Mouse (Mus musculus): Measurements from ENCODE around the gene Slc36a3. TPM values are rescaled to one million over a fixed set of nuclear protein-coding genes. Genes with fewer than 3 reads are reported as not detected.

Gene Slc36a3
- polyA plus RNA-seq, 1 experiment from 2014 or later = not detected

- no peaks in the 10 kb centered on the region; the same call in 1 of the 2 replicates for H3K36me3 ChIP-seq (ENCODE audit: control insufficient read depth, insufficient read depth, low read length)
- no peak overlapping the region for H3K4me2 ChIP-seq (ENCODE audit: low read depth, severe bottlenecking)
- DNase-seq (ENCODE audit: low spot score) = no peak
- WGBS = 80% methylated on average over 7 of the region's 7 CpGs
- H3K4me3 ChIP-seq (ENCODE audit: low read depth, low read length) = no peak overlapping the region
- ATAC-seq (ENCODE audit: insufficient number of reproducible peaks, low FRiP score, low TSS enrichment, low read depth) = no peak
- H3K9ac ChIP-seq (ENCODE audit: low read length) = no peak overlapping the region
- H3K27me3 ChIP-seq (ENCODE audit: control insufficient read depth, insufficient read depth, low read length) = no peaks in the 10 kb centered on the region
- no peaks in the 10 kb centered on the region for H3K4me1 ChIP-seq (ENCODE audit: control insufficient read depth, insufficient read depth, low read length)
- no peak overlapping the region for H3K27ac ChIP-seq (replicated peaks; ENCODE audit: low read depth, low read length)
- no peaks in the 10 kb centered on the region for H3K9me3 ChIP-seq (ENCODE audit: control insufficient read depth, low read length)
Measured at GRCm38 (mm10) chr11:55110566-55111169, 40.8 kb downstream of the Slc36a3 start.

- no peak overlapping the region for H3K4me3 ChIP-seq (ENCODE audit: low read depth, low read length)
- no peak overlapping the region for H3K27ac ChIP-seq (replicated peaks; ENCODE audit: low read depth, low read length)
- no peaks in the 10 kb centered on the region for H3K4me1 ChIP-seq (ENCODE audit: control insufficient read depth, insufficient read depth, low read length)
- no peaks in the 10 kb centered on the region; the same call in 1 of the 2 replicates for H3K36me3 ChIP-seq (ENCODE audit: control insufficient read depth, insufficient read depth, low read length)
- DNase-seq (ENCODE audit: low spot score) (no peak), ATAC-seq (ENCODE audit: insufficient number of reproducible peaks, low FRiP score, low TSS enrichment, low read depth) (no peak)
- H3K4me2 ChIP-seq (ENCODE audit: low read depth, severe bottlenecking) = no peak overlapping the region
- no peaks in the 10 kb centered on the region for H3K9me3 ChIP-seq (ENCODE audit: control insufficient read depth, low read length)
- 92% methylated on average over 7 of the region's 7 CpGs for WGBS
- H3K9ac ChIP-seq (ENCODE audit: low read length) = no peak overlapping the region
- H3K27me3 ChIP-seq (ENCODE audit: control insufficient read depth, insufficient read depth, low read length) = no peaks in the 10 kb centered on the region
Measured at GRCm38 (mm10) chr11:55109521-55110300, 41.8 kb downstream of the Slc36a3 start.

- Histone ChIP-seq H3K4me2 (ENCODE audit: low read depth, severe bottlenecking) (no peak overlapping the region), H3K4me3 (ENCODE audit: low read depth, low read length) (no peak overlapping the region), H3K27me3 (ENCODE audit: control insufficient read depth, insufficient read depth, low read length) (no peaks in the 10 kb centered on the region), H3K27ac (replicated peaks; ENCODE audit: low read depth, low read length) (no peak overlapping the region), H3K9ac (ENCODE audit: low read length) (no peak overlapping the region), H3K4me1 (ENCODE audit: control insufficient read depth, insufficient read depth, low read length) (no peaks in the 10 kb centered on the region), H3K36me3 (ENCODE audit: control insufficient read depth, insufficient read depth, low read length) (no peaks in the 10 kb centered on the region; the same call in 1 of the 2 replicates), H3K9me3 (ENCODE audit: control insufficient read depth, low read length) (no peaks in the 10 kb centered on the region)
- ATAC-seq (ENCODE audit: insufficient number of reproducible peaks, low FRiP score, low TSS enrichment, low read depth) (no peak), DNase-seq (ENCODE audit: low spot score) (no peak)
- 83% methylated on average over 1 of the region's 1 CpGs for WGBS
Measured at GRCm38 (mm10) chr11:55106636-55107035, 44.9 kb downstream of the Slc36a3 start.

- Histone ChIP-seq H3K4me1 (ENCODE audit: control insufficient read depth, insufficient read depth, low read length) (no peaks in the 10 kb centered on the region), H3K36me3 (ENCODE audit: control insufficient read depth, insufficient read depth, low read length) (no peaks in the 10 kb centered on the region; the same call in 1 of the 2 replicates), H3K27me3 (ENCODE audit: control insufficient read depth, insufficient read depth, low read length) (no peaks in the 10 kb centered on the region), H3K4me2 (ENCODE audit: low read depth, severe bottlenecking) (no peak overlapping the region), H3K9me3 (ENCODE audit: control insufficient read depth, low read length) (no peaks in the 10 kb centered on the region), H3K4me3 (ENCODE audit: low read depth, low read length) (no peak overlapping the region), H3K27ac (replicated peaks; ENCODE audit: low read depth, low read length) (no peak overlapping the region), H3K9ac (ENCODE audit: low read length) (no peak overlapping the region)
- WGBS = 84% methylated on average over 4 of the region's 4 CpGs
- ATAC-seq (ENCODE audit: insufficient number of reproducible peaks, low FRiP score, low TSS enrichment, low read depth) = no peak
- no peak for DNase-seq (ENCODE audit: low spot score)
Measured at GRCm38 (mm10) chr11:55105389-55105788, 46.1 kb downstream of the Slc36a3 start.

GRCm38 (mm10) chr11:55103229-55103628 lies 48.3 kb downstream of the Slc36a3 start:
- WGBS = 91% methylated on average over 3 of the region's 3 CpGs
- H3K27me3 ChIP-seq (ENCODE audit: control insufficient read depth, insufficient read depth, low read length) = no peaks in the 10 kb centered on the region
- H3K36me3 ChIP-seq (ENCODE audit: control insufficient read depth, insufficient read depth, low read length) = no peaks in the 10 kb centered on the region
- H3K27ac ChIP-seq (replicated peaks; ENCODE audit: low read depth, low read length) = no peak overlapping the region
- ATAC-seq (ENCODE audit: insufficient number of reproducible peaks, low FRiP score, low TSS enrichment, low read depth) (no peak), DNase-seq (ENCODE audit: low spot score) (no peak)
- H3K4me2 ChIP-seq (ENCODE audit: low read depth, severe bottlenecking) = no peak overlapping the region
- no peaks in the 10 kb centered on the region for H3K9me3 ChIP-seq (ENCODE audit: control insufficient read depth, low read length)
- no peak overlapping the region for H3K4me3 ChIP-seq (ENCODE audit: low read depth, low read length)
- H3K4me1 ChIP-seq (ENCODE audit: control insufficient read depth, insufficient read depth, low read length) = no peaks in the 10 kb centered on the region
- H3K9ac ChIP-seq (ENCODE audit: low read length) = no peak overlapping the region

GRCm38 (mm10) chr11:55102015-55102414 lies 49.5 kb downstream of the Slc36a3 start:
- Histone ChIP-seq H3K27me3 (ENCODE audit: control insufficient read depth, insufficient read depth, low read length) (no peaks in the 10 kb centered on the region), H3K4me1 (ENCODE audit: control insufficient read depth, insufficient read depth, low read length) (0 out of 2 replicates have a peak, but pooled peaks cover 2% of the 10 kb centered on the region), H3K36me3 (ENCODE audit: control insufficient read depth, insufficient read depth, low read length) (no peaks in the 10 kb centered on the region), H3K4me3 (ENCODE audit: low read depth, low read length) (no peak overlapping the region), H3K9ac (ENCODE audit: low read length) (no peak overlapping the region), H3K9me3 (ENCODE audit: control insufficient read depth, low read length) (no peaks in the 10 kb centered on the region), H3K4me2 (ENCODE audit: low read depth, severe bottlenecking) (no peak overlapping the region), H3K27ac (replicated peaks; ENCODE audit: low read depth, low read length) (no peak overlapping the region)
- ATAC-seq (ENCODE audit: insufficient number of reproducible peaks, low FRiP score, low TSS enrichment, low read depth) (no peak), DNase-seq (ENCODE audit: low spot score) (no peak)
- WGBS = 86% methylated on average over 3 of the region's 3 CpGs

- DNase-seq (ENCODE audit: low spot score) (no peak), ATAC-seq (ENCODE audit: insufficient number of reproducible peaks, low FRiP score, low TSS enrichment, low read depth) (no peak)
- H3K27me3 ChIP-seq (ENCODE audit: control insufficient read depth, insufficient read depth, low read length) = no peaks in the 10 kb centered on the region
- H3K4me3 ChIP-seq (ENCODE audit: low read depth, low read length) = no peak overlapping the region
- 0 out of 2 replicates have a peak, but pooled peaks cover 2% of the 10 kb centered on the region for H3K4me1 ChIP-seq (ENCODE audit: control insufficient read depth, insufficient read depth, low read length)
- WGBS = 51% methylated on average over 4 of the region's 4 CpGs
- no peaks in the 10 kb centered on the region for H3K9me3 ChIP-seq (ENCODE audit: control insufficient read depth, low read length)
- no peaks in the 10 kb centered on the region for H3K36me3 ChIP-seq (ENCODE audit: control insufficient read depth, insufficient read depth, low read length)
- H3K27ac ChIP-seq (replicated peaks; ENCODE audit: low read depth, low read length) = no peak overlapping the region
- H3K9ac ChIP-seq (ENCODE audit: low read length) = no peak overlapping the region
- H3K4me2 ChIP-seq (ENCODE audit: low read depth, severe bottlenecking) = no peak overlapping the region
Measured at GRCm38 (mm10) chr11:55099868-55100267, 51.6 kb downstream of the Slc36a3 start.

- Histone ChIP-seq H3K4me2 (ENCODE audit: low read depth, severe bottlenecking) (no peak overlapping the region), H3K4me1 (ENCODE audit: control insufficient read depth, insufficient read depth, low read length) (0 out of 2 replicates have a peak, but pooled peaks cover 2% of the 10 kb centered on the region), H3K27ac (replicated peaks; ENCODE audit: low read depth, low read length) (no peak overlapping the region), H3K4me3 (ENCODE audit: low read depth, low read length) (no peak overlapping the region), H3K36me3 (ENCODE audit: control insufficient read depth, insufficient read depth, low read length) (no peaks in the 10 kb centered on the region), H3K9ac (ENCODE audit: low read length) (no peak overlapping the region), H3K9me3 (ENCODE audit: control insufficient read depth, low read length) (no peaks in the 10 kb centered on the region), H3K27me3 (ENCODE audit: control insufficient read depth, insufficient read depth, low read length) (no peaks in the 10 kb centered on the region)
- ATAC-seq (ENCODE audit: insufficient number of reproducible peaks, low FRiP score, low TSS enrichment, low read depth) = no peak
- DNase-seq (ENCODE audit: low spot score) = no peak
- WGBS = 90% methylated on average over 8 of the region's 8 CpGs
Measured at GRCm38 (mm10) chr11:55099019-55099771, 52.3 kb downstream of the Slc36a3 start.

Data from limb, embryonic 11.5 days (tissue).